Mouse (Mus musculus) common myeloid progenitor, adult 5-6 weeks (primary cell): ENCODE measurements around the gene Mgat5b. TPM values are rescaled to one million over a fixed set of nuclear protein-coding genes. Genes with fewer than 3 reads are reported as not detected.

Experiments
- ATAC-seq: replicated peaks from 2 replicates; pipeline ENCODE4 v1.8.0; 2016; ENCODE audit warnings: low read depth, mild to moderate bottlenecking, moderate TSS enrichment, inconsistent platforms; ENCODE audit not compliant: poor library complexity, severe bottlenecking
- total RNA-seq: library from RNA; stranded (forward); fragments of 200-1000, 187-1606 nt; gene quantifications from 2 replicates; pipeline ENCODE4 v1.2.3, GENCODE M21; 2017

Mgat5b gene
- total RNA-seq, 1 experiment from 2014 or later = not detected

DNA sequence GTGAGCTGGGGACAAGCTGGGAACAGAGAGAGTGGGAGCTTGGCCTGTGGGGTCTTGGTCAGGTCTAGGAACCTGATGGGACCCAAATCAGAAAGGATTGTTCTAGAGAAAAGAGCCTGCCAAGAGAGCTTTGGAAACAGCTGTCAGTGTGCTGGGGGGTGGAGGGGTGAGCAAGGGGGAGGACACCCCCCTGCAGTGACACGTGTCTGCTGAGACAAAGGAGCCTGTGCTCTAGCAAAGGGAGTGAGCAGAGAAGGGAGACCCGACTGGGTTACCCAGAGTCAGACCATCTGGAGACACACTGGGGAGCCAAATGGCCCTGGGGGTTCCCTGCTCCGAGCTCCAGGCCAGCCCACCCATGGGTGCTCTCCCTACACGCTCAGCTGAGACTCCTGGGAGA, 54.2 kb downstream of the Mgat5b start:
- no peak for ATAC-seq

DNA sequence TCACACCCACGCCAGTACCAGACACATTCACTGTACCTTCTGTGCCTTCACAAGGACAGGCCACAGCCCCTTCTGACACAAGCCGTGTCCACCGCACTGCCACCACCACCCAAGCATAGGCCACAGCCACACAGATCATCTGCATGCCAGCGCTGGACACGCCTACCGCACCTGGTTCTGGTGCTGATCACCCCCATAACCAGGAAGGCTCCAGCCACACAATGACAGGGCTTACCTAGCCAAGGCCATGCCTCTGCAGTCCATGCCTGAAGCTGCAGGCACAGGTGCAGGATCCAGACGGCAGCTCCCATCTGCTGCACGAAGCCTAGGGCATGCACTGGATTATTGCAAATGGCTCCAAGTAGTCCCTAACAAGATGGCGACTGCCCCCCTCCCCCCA, 54.8 kb downstream of the Mgat5b start:
- ATAC-seq = no peak

DNA sequence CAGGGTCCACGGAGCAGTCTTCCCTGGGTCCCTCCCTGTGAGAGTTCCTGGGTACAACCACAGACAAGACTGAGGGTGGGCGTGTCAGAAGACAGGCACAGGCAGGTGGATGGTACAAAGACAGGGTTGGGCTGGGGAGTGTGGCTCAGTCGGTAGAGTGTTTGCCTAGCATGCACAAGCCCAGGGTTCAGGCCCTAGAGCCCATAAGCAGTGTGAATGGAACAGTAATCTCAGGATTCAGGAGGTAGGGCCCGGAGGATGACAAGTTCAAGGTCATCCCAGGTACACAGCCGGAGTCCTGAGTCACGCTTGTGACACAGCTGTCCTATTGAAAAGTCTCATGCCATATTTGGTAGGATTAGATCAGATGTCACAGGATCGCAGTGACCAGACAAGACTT, 55.7 kb downstream of the Mgat5b start:
- ATAC-seq = no peak

DNA sequence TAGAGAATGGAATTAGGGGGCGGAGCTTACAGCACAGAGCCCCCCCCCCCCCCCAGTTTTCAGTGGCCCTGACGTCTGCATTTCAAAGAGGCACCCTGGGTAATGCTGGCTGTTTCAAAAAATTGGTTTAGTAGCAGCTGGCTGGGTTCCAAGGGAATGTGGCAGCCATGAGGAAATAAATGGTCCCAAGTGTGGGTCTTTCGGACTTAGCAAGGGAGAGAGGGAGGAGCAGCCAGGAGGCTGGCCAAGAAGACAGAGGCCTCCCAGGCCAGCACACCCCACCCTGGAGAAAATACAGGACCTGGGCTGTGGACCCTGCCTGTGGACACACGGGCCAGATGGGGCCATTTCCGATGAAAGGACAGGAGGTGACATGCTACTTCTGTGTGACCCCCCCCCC, 61.6 kb downstream of the Mgat5b start:
- ATAC-seq = no peak

DNA sequence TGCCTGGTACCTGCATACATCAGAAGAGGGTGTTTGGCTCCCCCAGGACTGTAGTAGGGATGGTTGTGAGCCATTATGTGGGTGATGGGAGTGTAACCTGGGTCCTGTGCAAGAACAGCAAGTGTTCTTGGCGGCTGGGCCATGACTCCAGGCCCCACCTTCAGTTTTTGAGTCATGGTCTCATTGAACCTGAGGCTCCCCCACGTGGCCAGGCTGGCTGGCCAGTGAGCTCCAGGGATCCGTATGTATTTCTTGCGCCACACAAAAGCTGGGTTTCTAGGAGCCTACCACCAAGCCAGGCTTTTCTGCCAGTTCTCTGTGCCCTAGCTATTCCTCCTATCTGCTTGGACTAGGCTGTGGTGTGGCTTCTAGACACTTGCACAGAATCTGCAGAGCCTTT, 63.9 kb downstream of the Mgat5b start:
- ATAC-seq = no peak

DNA sequence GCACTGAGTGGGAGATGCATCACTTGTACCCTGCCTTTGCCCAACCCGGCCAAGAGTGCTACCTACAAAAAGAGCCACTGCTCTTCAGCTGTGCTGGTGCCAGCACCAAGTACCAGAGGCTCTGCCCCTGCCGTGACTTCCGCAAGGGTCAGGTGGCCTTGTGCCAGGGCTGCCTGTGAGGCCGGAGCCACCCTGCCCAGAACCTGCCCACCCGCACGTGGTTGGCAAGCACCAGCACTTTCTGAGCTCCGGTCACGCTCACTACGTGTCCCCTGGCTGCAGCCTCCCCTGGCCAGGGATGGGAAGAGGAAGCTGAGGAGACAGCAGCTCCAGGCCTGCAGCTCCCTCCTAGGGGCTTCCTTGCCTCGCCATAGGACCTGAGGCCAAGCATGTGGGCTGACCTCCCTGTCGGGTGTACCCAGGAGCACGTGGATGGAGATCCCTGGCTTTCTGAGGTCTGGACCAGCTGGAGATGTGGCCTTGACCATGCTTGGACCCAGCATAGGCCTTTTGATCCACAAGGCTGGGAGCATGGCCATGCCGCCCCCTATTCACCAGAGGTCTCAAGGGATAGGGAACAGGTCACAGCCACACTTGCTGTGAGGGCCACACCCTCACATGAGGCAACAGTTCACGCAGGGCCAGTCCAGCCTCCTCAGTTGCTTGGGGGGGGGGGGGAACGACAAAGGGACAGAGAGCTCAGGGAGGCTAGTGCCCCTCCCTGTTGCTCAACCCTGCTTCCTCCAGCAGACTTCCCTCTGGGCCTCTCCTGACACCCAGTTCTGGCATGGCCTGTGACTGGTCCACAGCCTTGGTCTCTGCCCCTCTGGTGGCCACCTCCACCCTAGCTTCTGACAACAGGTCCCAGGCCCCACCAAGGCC, 67.1 kb downstream of the Mgat5b start:
- ATAC-seq = peak; percentile 47; the same call in 1 of the 2 replicates

DNA sequence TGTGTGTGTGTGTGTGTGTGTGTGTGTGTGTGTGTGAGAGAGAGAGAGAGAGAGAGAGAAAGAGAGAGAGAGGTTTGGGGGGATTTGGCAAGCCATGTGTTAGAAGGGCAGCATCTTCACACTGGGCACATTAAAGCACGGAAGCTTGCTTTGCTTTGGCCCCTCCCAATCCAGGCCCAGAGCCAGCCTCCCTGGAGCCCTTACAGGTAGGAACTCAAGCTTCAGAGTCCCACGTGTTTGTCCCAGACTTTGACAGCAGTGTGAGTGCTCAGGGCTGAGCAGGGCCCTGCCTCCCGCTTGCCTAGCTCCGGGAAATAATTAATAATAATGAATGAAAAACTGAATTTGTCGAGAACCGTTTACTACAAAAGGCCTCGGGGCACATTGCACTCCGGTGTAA, 69.5 kb downstream of the Mgat5b start:
- ATAC-seq = no peak

DNA sequence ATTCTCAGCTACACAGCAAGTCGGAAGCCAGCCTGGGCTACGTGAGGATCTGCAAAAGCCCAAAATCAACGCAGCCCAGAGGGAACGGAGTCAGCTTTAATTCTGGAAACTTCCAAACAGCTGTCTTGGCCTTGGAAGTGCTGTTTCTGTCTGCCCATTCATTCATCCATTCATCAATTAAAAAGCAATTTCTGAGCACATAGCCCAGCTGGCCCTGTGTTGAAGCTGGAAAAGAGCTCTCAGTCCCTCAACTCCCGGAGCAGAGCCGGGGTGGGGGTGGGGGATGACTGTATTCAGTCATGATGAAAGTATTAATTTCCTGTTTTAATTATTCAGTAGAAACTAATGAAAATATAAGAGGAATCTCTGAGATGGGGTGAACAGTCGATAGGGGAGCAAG, 71.6 kb downstream of the Mgat5b start:
- no peak for ATAC-seq

DNA sequence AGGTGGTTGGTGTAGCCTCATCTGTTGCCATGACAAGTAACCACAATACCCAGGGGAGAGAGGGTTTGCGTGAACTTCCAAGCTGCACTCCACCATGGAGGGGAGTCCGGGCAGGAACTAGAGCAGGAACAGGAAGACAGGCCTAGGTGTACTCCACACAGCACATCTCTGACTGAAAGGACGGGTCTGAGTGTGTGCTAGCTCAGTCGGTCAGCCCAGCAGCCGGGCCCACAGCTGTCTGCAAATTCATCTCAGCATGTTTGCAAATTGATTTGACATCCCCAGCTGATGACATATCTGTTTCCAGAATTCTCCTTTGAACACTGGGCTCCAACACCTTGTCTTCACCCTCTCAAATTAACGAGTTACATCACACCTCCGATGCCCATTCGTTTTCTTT, 72.7 kb downstream of the Mgat5b start:
- ATAC-seq = no peak

DNA sequence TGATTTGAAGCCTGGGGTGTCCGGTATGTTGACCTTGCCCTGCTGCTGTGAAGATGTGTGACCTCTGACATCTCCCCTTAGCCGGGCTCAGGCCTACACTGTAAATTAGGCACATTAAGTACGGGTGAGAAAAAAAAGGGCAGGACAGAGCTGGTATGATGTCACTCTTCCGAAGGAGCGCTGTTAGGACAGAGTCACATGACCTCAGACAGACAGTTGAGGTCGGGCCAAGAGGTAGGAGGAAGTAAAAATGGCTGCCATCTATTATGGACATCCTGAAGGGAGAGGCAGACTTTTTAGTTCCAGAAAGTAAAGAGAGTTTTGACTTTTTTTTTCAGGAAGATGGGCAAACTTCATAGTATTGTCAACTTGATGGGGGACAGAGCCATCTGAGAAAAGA, 73.3 kb downstream of the Mgat5b start:
- ATAC-seq = no peak

DNA sequence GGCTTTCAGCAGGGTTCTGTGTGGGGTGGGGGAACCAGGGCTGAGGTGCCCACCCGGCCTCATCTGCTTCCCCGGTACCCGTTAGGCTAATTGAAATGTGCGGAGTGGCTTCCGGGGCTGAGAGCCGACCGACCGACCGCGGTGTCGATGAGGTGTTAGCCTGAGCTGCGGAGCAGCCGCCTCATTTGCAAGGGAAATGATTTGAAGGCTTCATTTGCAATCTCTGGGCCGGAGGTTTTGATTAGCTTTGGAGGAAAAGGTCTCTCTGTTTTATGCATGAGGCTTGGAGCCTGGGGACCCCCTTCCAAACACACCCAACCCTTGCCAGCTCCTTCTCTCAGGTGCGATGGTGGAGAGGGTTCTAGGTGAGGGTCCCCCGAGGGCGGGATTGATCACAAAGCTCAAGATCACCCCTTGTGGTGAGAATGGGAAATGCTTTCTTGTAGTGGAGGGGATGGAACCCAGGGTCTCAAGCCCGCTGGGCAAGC, 75.5 kb downstream of the Mgat5b start:
- peak; percentile 62; the same call in 1 of the 2 replicates for ATAC-seq

DNA sequence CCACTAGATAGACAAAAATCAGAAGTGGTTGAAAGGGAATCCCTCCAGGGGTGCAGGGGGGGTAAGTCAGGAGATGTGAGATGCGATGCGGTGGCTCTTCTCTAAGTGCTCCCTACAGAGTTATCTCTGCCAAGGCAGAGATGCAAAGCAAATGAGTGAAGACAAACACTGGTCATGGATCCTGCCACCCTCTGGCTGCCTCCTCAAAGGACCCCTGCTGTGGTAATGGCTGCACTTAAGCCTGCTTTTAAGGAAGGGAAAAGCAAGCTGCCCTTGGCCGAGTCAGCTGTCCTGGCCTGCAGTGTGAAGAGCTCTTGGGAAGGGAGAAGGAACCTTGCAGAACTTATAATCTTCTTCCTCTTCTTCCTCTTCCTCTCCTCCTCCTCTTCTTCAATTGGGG, 78.3 kb downstream of the Mgat5b start:
- no peak for ATAC-seq

DNA sequence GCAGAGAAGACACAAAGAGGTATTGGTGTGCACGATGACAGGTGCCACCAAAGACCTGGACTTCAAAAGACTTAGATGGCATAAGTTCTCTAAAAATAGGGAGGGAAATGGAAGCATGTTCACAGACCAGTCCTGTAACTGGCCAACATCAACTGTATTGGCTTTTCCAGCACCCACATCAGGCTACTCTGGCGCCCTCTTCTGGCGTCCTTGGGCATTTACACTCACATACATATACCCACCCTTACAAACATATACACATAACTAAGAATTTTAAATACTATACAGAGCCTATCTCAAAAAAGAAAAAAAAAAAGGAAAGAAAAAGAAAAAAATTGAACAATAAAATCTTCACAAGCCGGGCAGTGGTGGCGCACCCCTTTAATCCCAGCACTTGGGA, 80.3 kb downstream of the Mgat5b start:
- ATAC-seq = no peak

DNA sequence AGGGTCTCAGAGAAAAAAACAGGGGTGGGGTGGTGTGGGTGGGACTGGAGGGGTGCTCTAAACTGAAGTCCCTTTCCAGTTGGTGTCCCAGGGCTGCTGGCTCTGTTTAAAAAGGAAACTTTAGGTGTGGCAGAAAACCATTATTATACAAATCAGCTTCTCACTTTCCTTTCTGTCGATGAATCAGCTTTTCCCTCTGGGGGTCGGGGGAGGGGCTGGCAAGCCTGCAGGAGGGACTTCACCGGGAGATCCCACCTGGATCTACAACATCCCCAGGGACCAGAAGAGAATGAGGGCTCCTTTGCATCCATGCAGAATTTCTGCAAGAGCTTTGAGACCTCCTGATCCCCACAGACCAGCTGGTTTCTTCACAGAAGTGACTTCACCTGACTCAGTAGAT, 81.6 kb downstream of the Mgat5b start:
- ATAC-seq = no peak

DNA sequence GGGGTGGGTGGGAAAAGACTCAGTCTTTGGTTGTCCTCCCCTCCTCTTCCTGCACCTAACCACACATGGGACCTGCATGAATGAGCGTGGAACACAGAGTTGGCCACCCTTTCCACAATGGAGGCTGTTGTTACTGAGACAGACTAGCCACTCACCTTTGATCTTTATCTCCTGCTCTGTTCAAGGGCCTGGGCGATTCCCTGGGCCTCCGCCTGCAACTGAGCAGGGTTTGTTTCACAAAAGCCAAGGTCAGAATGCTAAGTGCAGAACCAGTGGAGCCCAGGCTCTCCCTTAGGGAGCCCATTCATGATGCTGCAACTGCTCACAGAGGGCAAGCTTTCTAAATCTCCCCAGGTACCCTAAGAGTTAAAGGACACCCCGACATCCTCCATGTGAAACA, 83.1 kb downstream of the Mgat5b start:
- ATAC-seq = no peak

DNA sequence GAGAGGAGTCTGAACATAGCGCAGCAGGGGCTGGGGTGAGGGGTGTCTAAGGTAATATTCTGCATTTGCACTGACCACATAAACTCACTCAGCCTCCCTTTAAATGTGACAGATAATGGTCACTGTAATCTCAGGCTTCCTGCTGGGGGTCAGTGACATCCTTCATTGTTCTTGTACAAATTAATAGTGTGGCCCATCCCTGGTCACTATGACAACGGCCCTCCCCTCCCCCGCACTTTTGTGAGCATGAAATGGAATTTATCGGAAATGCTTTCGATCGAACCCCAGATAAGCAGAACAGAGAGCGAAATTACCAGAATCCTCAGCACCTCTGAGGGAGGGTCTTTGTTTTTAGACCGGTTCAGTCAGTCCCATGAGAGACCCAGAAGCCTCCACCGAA, 84.8 kb downstream of the Mgat5b start:
- no peak for ATAC-seq

DNA sequence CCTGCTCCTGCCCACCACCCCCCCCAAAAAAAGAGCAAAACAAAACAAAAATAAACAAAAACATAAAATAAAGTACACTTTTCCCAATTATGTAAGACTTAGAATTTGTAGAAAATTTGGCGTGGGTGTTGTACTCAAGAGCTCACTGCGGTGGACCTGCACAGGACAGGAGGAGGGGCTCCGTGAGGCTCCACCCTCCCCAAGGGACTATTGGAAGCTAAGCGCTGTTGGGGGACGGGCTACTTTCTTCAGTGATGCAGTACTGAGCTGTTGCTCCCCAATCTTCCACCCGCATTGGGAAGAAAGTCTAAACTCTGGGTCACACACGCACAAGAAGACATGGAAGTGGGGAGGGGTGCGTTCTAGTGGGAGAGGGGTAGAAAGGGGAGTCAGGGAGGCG, 85.6 kb downstream of the Mgat5b start:
- no peak for ATAC-seq

DNA sequence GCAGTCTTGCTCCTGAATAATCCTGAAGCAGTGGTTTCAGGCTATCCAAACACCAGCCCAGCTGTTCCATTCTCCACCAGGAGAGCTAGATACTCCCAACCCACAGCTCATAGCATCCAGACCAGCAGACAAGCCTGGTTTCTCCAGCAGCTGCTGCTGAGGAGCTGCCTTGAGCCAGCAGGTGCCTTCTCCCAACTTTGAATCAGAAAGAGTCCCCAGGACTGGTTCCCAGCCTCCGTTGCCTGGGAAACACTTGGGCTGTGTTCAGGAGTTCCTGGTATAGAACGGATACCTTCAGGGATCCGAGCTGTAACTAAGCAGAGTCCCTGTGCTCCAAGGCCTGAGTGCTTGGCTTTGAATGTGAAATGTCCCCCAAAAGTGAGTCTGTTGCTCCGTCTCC, 98.8 kb downstream of the Mgat5b start:
- no peak for ATAC-seq

DNA sequence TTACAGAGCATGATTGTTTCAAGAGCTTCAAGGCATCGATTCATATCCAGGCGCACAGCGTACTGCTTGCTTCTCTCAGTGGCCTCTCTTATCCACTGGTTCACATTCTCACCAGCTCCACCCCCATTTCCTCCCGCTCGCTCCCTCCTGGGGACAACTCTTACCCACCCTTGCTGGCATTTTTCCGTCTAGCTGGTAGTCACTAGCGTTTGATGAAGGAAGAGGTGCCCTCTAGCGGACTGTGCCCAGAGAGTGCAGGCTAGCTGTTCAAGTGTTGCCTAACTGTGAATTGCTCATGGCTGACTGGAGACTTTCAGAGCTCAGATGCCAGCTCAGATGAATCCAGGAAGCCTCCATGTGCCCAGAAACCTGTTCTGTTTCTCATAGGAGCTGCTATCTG, 99.7 kb downstream of the Mgat5b start:
- ATAC-seq = peak; percentile 97

DNA sequence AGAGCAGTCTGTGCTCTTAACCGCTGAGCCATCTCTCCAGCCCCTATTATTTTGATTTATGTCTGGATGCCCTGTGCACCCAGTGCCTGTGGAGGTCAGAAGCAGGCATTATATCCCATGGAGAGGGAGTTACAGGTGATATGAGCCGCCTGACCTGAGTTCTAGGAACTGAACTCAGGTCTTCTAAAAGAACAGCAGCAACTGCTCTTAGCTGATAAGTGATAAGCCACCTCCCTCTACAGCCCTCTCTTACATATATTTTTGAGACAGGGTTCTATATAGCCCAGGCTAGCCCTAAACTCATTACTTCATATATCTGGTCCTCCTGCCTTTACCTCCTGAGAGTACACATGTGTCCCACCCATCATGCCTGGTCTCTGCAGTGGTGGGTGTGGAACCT, 102.4 kb downstream of the Mgat5b start:
- no peak for ATAC-seq

DNA sequence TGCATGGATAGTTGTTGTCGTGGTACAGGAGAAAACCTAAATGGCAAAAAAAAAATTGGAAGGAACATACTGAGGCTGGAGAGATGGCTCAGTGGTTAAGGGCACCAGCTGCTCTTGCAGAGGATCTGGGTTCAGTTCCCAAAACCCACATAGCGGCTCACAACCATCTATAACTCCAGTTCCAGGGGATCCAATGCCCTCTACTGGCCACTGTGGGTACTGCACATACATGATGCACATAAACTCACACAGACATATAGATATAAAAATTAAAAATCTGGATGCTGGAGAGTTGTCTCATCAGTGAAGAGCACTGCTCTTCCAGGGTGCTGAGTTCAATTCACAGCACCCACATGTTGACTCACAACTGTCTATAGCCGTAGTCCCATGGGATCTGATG, 104.9 kb downstream of the Mgat5b start:
- ATAC-seq = no peak

DNA sequence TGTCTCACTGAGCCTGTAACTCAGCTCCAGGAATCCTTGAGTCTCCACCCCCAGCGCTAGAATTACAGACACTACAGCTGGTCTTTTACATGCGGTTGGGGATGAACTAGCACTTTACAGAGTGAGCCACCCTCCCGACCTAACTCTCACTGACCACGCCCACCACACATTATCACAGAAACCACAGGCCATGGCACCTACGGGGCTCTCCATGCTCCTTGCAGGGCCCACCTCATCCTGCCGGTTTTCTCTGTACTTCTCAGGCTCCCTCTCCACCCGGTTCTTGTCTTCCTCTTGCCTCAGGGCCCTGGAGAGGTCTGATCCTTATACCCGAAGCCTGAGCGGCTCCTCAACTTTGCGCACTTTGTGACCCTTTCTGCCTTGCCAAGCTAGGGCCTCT, 109.0 kb downstream of the Mgat5b start:
- peak; percentile 81 for ATAC-seq
